Mouse (Mus musculus) ES-Bruce4 (cell line): ENCODE measurements around the gene Nfkbiz.

ENCODE experiments used
- CTCF ChIP-seq: IDR thresholded peaks from one replicate; pipeline ENCODE4 v1.8.1; 2011; ENCODE audit warnings: low read depth, low read length
- POLR2A ChIP-seq: IDR thresholded peaks from one replicate; pipeline ENCODE4 v1.8.1; 2011; ENCODE audit warnings: low read length; ENCODE audit not compliant: insufficient read depth

DNA sequence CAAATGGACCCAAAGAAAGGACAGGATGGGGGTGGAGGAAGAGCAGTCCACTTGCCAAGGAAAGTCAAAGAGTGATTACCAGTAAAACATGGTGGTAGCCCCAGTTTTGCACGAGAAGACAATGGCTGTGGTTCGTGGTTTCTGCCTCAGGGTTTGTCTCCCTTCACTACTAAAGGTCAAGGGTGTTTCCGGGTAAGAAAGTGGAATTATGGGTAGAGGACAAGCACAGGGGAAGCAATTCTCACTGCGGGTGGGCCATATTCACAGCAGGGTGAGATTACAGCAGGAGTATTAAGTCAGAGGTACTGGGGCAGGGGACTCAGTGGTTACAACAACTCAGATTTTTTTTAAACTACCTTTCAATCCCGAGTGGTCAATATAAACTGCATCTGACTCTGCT, 50.0 kb downstream of the Nfkbiz start:
- TF ChIP-seq POLR2A, result no peak
- TF ChIP-seq CTCF, result no peak
